Mouse (Mus musculus): Measurements from ENCODE around the gene Hspb7. TPM values are rescaled to one million over a fixed set of nuclear protein-coding genes. Genes with fewer than 3 reads are reported as not detected.

Gene Hspb7
- polyA plus RNA-seq, 1 experiment = 0.23 TPM

GRCm38 (mm10) chr4:141464722-141465121 lies 44.1 kb downstream of the Hspb7 start:
- peaks cover 5% of the 10 kb centered on the region for H3K4me1 ChIP-seq (ENCODE audit: control insufficient read depth, insufficient read depth, low read length)
- TF ChIP-seq CTCF (IDR thresholded peaks at IDR 0.05; ENCODE audit: extremely low read depth, insufficient read depth, low read length) (no peak), POLR2A (IDR thresholded peaks at IDR 0.05; ENCODE audit: extremely low read depth, insufficient read depth, low read length) (no peak)
- H3K4me3 ChIP-seq (ENCODE audit: insufficient read depth, low read length) = no peak overlapping the region
- H3K27ac ChIP-seq (ENCODE audit: insufficient read depth, low read length) = no peak overlapping the region

- TF ChIP-seq POLR2A (IDR thresholded peaks at IDR 0.05; ENCODE audit: extremely low read depth, insufficient read depth, low read length) (no peak), CTCF (IDR thresholded peaks at IDR 0.05; ENCODE audit: extremely low read depth, insufficient read depth, low read length) (no peak)
- H3K27ac ChIP-seq (ENCODE audit: insufficient read depth, low read length) = no peak overlapping the region
- no peak overlapping the region for H3K4me3 ChIP-seq (ENCODE audit: insufficient read depth, low read length)
- H3K4me1 ChIP-seq (ENCODE audit: control insufficient read depth, insufficient read depth, low read length) = peaks cover 5% of the 10 kb centered on the region
These were observed 45.1 kb downstream of the Hspb7 start for GRCm38 (mm10) chr4:141465512-141466288.

- H3K4me1 ChIP-seq (ENCODE audit: control insufficient read depth, insufficient read depth, low read length) = peaks cover 4% of the 10 kb centered on the region
- H3K4me3 ChIP-seq (ENCODE audit: insufficient read depth, low read length) = no peak overlapping the region
- TF ChIP-seq CTCF (IDR thresholded peaks at IDR 0.05; ENCODE audit: extremely low read depth, insufficient read depth, low read length) = no peak
- TF ChIP-seq POLR2A (IDR thresholded peaks at IDR 0.05; ENCODE audit: extremely low read depth, insufficient read depth, low read length) = no peak
- no peak overlapping the region for H3K27ac ChIP-seq (ENCODE audit: insufficient read depth, low read length)
These were observed 45.8 kb downstream of the Hspb7 start for GRCm38 (mm10) chr4:141466289-141466795.

GRCm38 (mm10) chr4:141466844-141467580 lies 46.4 kb downstream of the Hspb7 start:
- H3K4me1 ChIP-seq (ENCODE audit: control insufficient read depth, insufficient read depth, low read length) = no peaks in the 10 kb centered on the region
- no peak overlapping the region for H3K27ac ChIP-seq (ENCODE audit: insufficient read depth, low read length)
- TF ChIP-seq CTCF (IDR thresholded peaks at IDR 0.05; ENCODE audit: extremely low read depth, insufficient read depth, low read length) (no peak), POLR2A (IDR thresholded peaks at IDR 0.05; ENCODE audit: extremely low read depth, insufficient read depth, low read length) (no peak)

GRCm38 (mm10) chr4:141467581-141467927 lies 47.0 kb downstream of the Hspb7 start:
- Histone ChIP-seq H3K4me1 (ENCODE audit: control insufficient read depth, insufficient read depth, low read length) (no peaks in the 10 kb centered on the region), H3K27ac (ENCODE audit: insufficient read depth, low read length) (no peak overlapping the region), H3K4me3 (ENCODE audit: insufficient read depth, low read length) (no peak overlapping the region)
- TF ChIP-seq CTCF (IDR thresholded peaks at IDR 0.05; ENCODE audit: extremely low read depth, insufficient read depth, low read length) (no peak), POLR2A (IDR thresholded peaks at IDR 0.05; ENCODE audit: extremely low read depth, insufficient read depth, low read length) (no peak)

More at GRCm38 (mm10) chr4:141466844-141467580, 46.4 kb downstream of the Hspb7 start:
- H3K4me3 ChIP-seq (ENCODE audit: insufficient read depth, low read length) = no peak overlapping the region

- Histone ChIP-seq H3K27ac (ENCODE audit: insufficient read depth, low read length) (no peak overlapping the region), H3K4me3 (ENCODE audit: insufficient read depth, low read length) (no peak overlapping the region), H3K4me1 (ENCODE audit: control insufficient read depth, insufficient read depth, low read length) (no peaks in the 10 kb centered on the region)
- TF ChIP-seq POLR2A (IDR thresholded peaks at IDR 0.05; ENCODE audit: extremely low read depth, insufficient read depth, low read length) (no peak), CTCF (IDR thresholded peaks at IDR 0.05; ENCODE audit: extremely low read depth, insufficient read depth, low read length) (no peak)
These were observed 48.0 kb downstream of the Hspb7 start for GRCm38 (mm10) chr4:141468576-141468975.

- H3K27ac ChIP-seq (ENCODE audit: insufficient read depth, low read length) = no peak overlapping the region
- no peak overlapping the region for H3K4me3 ChIP-seq (ENCODE audit: insufficient read depth, low read length)
- no peak for TF ChIP-seq POLR2A (IDR thresholded peaks at IDR 0.05; ENCODE audit: extremely low read depth, insufficient read depth, low read length)
- no peak for TF ChIP-seq CTCF (IDR thresholded peaks at IDR 0.05; ENCODE audit: extremely low read depth, insufficient read depth, low read length)
- H3K4me1 ChIP-seq (ENCODE audit: control insufficient read depth, insufficient read depth, low read length) = no peaks in the 10 kb centered on the region
These were observed 48.8 kb downstream of the Hspb7 start for GRCm38 (mm10) chr4:141469343-141469742.

- H3K27ac ChIP-seq (ENCODE audit: insufficient read depth, low read length) = no peak overlapping the region
- H3K4me1 ChIP-seq (ENCODE audit: control insufficient read depth, insufficient read depth, low read length) = no peaks in the 10 kb centered on the region
- TF ChIP-seq POLR2A (IDR thresholded peaks at IDR 0.05; ENCODE audit: extremely low read depth, insufficient read depth, low read length) (no peak), CTCF (IDR thresholded peaks at IDR 0.05; ENCODE audit: extremely low read depth, insufficient read depth, low read length) (no peak)
- no peak overlapping the region for H3K4me3 ChIP-seq (ENCODE audit: insufficient read depth, low read length)
These were observed 50.9 kb downstream of the Hspb7 start for GRCm38 (mm10) chr4:141471491-141471890.

GRCm38 (mm10) chr4:141472641-141473321 lies 52.2 kb downstream of the Hspb7 start:
- Histone ChIP-seq H3K4me1 (ENCODE audit: control insufficient read depth, insufficient read depth, low read length) (no peaks in the 10 kb centered on the region; the same call in 1 of the 2 replicates), H3K4me3 (ENCODE audit: insufficient read depth, low read length) (no peak overlapping the region), H3K27ac (ENCODE audit: insufficient read depth, low read length) (no peak overlapping the region)
- TF ChIP-seq POLR2A (IDR thresholded peaks at IDR 0.05; ENCODE audit: extremely low read depth, insufficient read depth, low read length) (no peak), CTCF (IDR thresholded peaks at IDR 0.05; ENCODE audit: extremely low read depth, insufficient read depth, low read length) (no peak)
